Mouse (Mus musculus) limb, embryonic 12.5 days (tissue): Measurements from ENCODE around the gene Olfr1055. TPM values are rescaled to one million over a fixed set of nuclear protein-coding genes. Genes with fewer than 3 reads are reported as not detected.
"Not testable (repeated sequence)": the region's sequence is repeated elsewhere in the genome, so short reads cannot be mapped to it uniquely, and the experiment has no call there.

Experiments used
- ATAC-seq: fragments of 200-750 bp; cut with Nextera tagmentation; 2 replicates; pipeline ENCODE4 v1.8.0; 2017; ENCODE audit warnings: low read depth, moderate TSS enrichment; ENCODE audit not compliant: insufficient number of reproducible peaks, insufficient read depth, low FRiP score, low TSS enrichment
- H3K27ac ChIP-seq: fragments of 300-500 bp; sonication (generic); 2 replicates; pipeline ENCODE4 v1.5.1; 2016; ENCODE audit warnings: mild to moderate bottlenecking, moderate library complexity
- H3K27me3 ChIP-seq: fragments of 300-500 bp; sonication (generic); 2 replicates; pipeline ENCODE4 v1.6.1; 2016; ENCODE audit warnings: mild to moderate bottlenecking, moderate library complexity
- H3K36me3 ChIP-seq: fragments of 300-500 bp; sonication (generic); 2 replicates; pipeline ENCODE4 v1.6.1; 2016; ENCODE audit warnings: mild to moderate bottlenecking, moderate library complexity
- H3K4me1 ChIP-seq: fragments of 300-500 bp; sonication (generic); replicated peaks from 2 replicates; pipeline ENCODE4 v1.6.1; 2016
- H3K4me2 ChIP-seq: fragments of 300-500 bp; sonication (generic); 2 replicates; pipeline ENCODE4 v1.6.1; 2016; ENCODE audit warnings: mild to moderate bottlenecking, moderate library complexity
- H3K4me3 ChIP-seq: fragments of 300-500 bp; sonication (generic); replicated peaks from 2 replicates; pipeline ENCODE4 v1.5.1; 2016; ENCODE audit warnings: mild to moderate bottlenecking
- H3K9ac ChIP-seq: fragments of 300-500 bp; sonication (generic); replicated peaks from 2 replicates; pipeline ENCODE4 v1.6.1; 2016; ENCODE audit warnings: mild to moderate bottlenecking, moderate library complexity
- H3K9me3 ChIP-seq: fragments of 300-500 bp; sonication (generic); 2 replicates; pipeline ENCODE4 v1.6.1; 2016; ENCODE audit warnings: mild to moderate bottlenecking, moderate library complexity
- WGBS: fragments of 180-500 bp; shearing (Covaris S2); methylation state at CpG from one replicate; pipeline ENCODE4 v1.1.7; 2016; 5-methylcytosine and 5-hydroxymethylcytosine counted together
- polyA plus RNA-seq: library from polyadenylated mRNA; unstranded; fragments of >200 nt; fragmentation: Nextera tagmentation; extraction: Ambion mirVana; gene quantifications from 2 replicates; pipeline ENCODE4 v1.2.1, GENCODE M21; 2016

Olfr1055 gene
- not detected in 2 replicates for polyA plus RNA-seq

- Histone ChIP-seq H3K4me2 (no peak within 1 kb of the TSS), H3K4me1 (no peaks in the 10 kb centered on the region), H3K9me3 (no peaks in the 10 kb centered on the region), H3K27me3 (no peaks in the 10 kb centered on the region), H3K4me3 (no peak within 1 kb of the TSS), H3K36me3 (no peaks in the 10 kb centered on the region), H3K27ac (no peak within 1 kb of the TSS), H3K9ac (no peak within 1 kb of the TSS)
- ATAC-seq: no peak
- WGBS: 90% methylated on average over 5 of the region's 5 CpGs
Observed at GRCm38 (mm10) chr2:86350184-86350583, at the start of gene Olfr1055. Olfr1055 (minus strand) TSS chr2:86350284.

- Histone ChIP-seq H3K4me2 (no peak overlapping the region), H3K27ac (no peak overlapping the region), H3K4me1 (no peaks in the 10 kb centered on the region), H3K36me3 (no peaks in the 10 kb centered on the region), H3K9ac (no peak overlapping the region), H3K4me3 (no peak overlapping the region), H3K27me3 (no peaks in the 10 kb centered on the region), H3K9me3 (no peaks in the 10 kb centered on the region)
- WGBS: 93% methylated on average over 2 of the region's 2 CpGs
- no peak for ATAC-seq
Observed at GRCm38 (mm10) chr2:86395114-86395513, 45.0 kb upstream of the Olfr1055 start.

- H3K27me3 ChIP-seq, H3K4me3 ChIP-seq, H3K27ac ChIP-seq, H3K9me3 ChIP-seq, H3K9ac ChIP-seq, H3K4me1 ChIP-seq, H3K4me2 ChIP-seq, H3K36me3 ChIP-seq, ATAC-seq: not testable (repeated sequence)
Observed at GRCm38 (mm10) chr2:86388461-86388860, 38.4 kb upstream of the Olfr1055 start, which contains the start of gene Olfr1058. Olfr1058 (minus strand) TSS chr2:86388561.

GRCm38 (mm10) chr2:86378293-86378692 lies 28.2 kb upstream of the Olfr1055 start, which contains the start of gene Olfr1057:
Olfr1057 (minus strand) TSS chr2:86378393.
- ATAC-seq: no peak
- Histone ChIP-seq H3K27ac (no peak within 1 kb of the TSS), H3K4me3 (no peak within 1 kb of the TSS), H3K36me3 (no peaks in the 10 kb centered on the region), H3K9ac (no peak within 1 kb of the TSS), H3K9me3 (no peaks in the 10 kb centered on the region), H3K4me2 (no peak within 1 kb of the TSS), H3K27me3 (no peaks in the 10 kb centered on the region), H3K4me1 (no peaks in the 10 kb centered on the region)

GRCm38 (mm10) chr2:86366342-86366741 lies 16.3 kb upstream of the Olfr1055 start:
- H3K4me1 ChIP-seq, ATAC-seq, H3K4me2 ChIP-seq, H3K9ac ChIP-seq, H3K27ac ChIP-seq, H3K27me3 ChIP-seq, H3K9me3 ChIP-seq, H3K4me3 ChIP-seq, H3K36me3 ChIP-seq: not testable (repeated sequence)
- WGBS: 100% methylated on average over 1 of the region's 6 CpGs

- no peak within 1 kb of the TSS for H3K27ac ChIP-seq
- no peak within 1 kb of the TSS for H3K4me3 ChIP-seq
- H3K36me3 ChIP-seq: no peaks in the 10 kb centered on the region
- no peak within 1 kb of the TSS for H3K9ac ChIP-seq
- no peaks in the 10 kb centered on the region for H3K27me3 ChIP-seq
- ATAC-seq: no peak
- H3K9me3 ChIP-seq: no peaks in the 10 kb centered on the region
- H3K4me1 ChIP-seq: no peaks in the 10 kb centered on the region
- H3K4me2 ChIP-seq: no peak within 1 kb of the TSS
Observed at GRCm38 (mm10) chr2:86362369-86362768, 12.3 kb upstream of the Olfr1055 start, which contains the start of gene Olfr1056. Olfr1056 (minus strand) TSS chr2:86362469.

- H3K36me3 ChIP-seq, H3K9ac ChIP-seq, H3K27me3 ChIP-seq, H3K4me1 ChIP-seq, H3K4me3 ChIP-seq, H3K27ac ChIP-seq, ATAC-seq, H3K9me3 ChIP-seq, H3K4me2 ChIP-seq: not testable (repeated sequence)
- WGBS: 100% methylated on average over 1 of the region's 1 CpGs
Observed at GRCm38 (mm10) chr2:86351751-86352150, 1.7 kb upstream of the Olfr1055 start.

- ATAC-seq: no peak
- H3K9me3 ChIP-seq: no peaks in the 10 kb centered on the region
- H3K4me2 ChIP-seq: no peak within 1 kb of the TSS
- H3K9ac ChIP-seq: no peak within 1 kb of the TSS
- no peaks in the 10 kb centered on the region for H3K27me3 ChIP-seq
- no peaks in the 10 kb centered on the region for H3K36me3 ChIP-seq
- H3K4me3 ChIP-seq: no peak within 1 kb of the TSS
- WGBS: 92% methylated on average over 3 of the region's 3 CpGs
- no peaks in the 10 kb centered on the region for H3K4me1 ChIP-seq
- H3K27ac ChIP-seq: no peak within 1 kb of the TSS
Observed at GRCm38 (mm10) chr2:86335333-86335732, 14.8 kb downstream of the Olfr1055 start, which contains the start of gene Olfr1054. Olfr1054 (minus strand) TSS chr2:86335433.

GRCm38 (mm10) chr2:86315184-86315583 lies 34.9 kb downstream of the Olfr1055 start, which contains the start of gene Olfr1053:
Olfr1053 (minus strand) TSS chr2:86315284.
- Histone ChIP-seq H3K4me2 (no peak within 1 kb of the TSS), H3K27me3 (no peaks in the 10 kb centered on the region), H3K9me3 (no peaks in the 10 kb centered on the region), H3K4me3 (no peak within 1 kb of the TSS), H3K36me3 (no peaks in the 10 kb centered on the region), H3K4me1 (no peaks in the 10 kb centered on the region), H3K9ac (no peak within 1 kb of the TSS), H3K27ac (no peak within 1 kb of the TSS)
- 63% methylated on average over 3 of the region's 3 CpGs for WGBS
- ATAC-seq: no peak

Other genes with a start within 250 kb of the Olfr1055 start
- not detected in 2 replicates for gene Olfr1039, start 214.4 kb downstream of the Olfr1055 start, polyA plus RNA-seq
- not detected in 2 replicates for gene Olfr1040, start 203.6 kb downstream of the Olfr1055 start, polyA plus RNA-seq
- not detected in 2 replicates for gene Olfr1042, start 188.4 kb downstream of the Olfr1055 start, polyA plus RNA-seq
- gene Olfr1043, start 182.8 kb downstream of the Olfr1055 start, polyA plus RNA-seq: not detected in 2 replicates
- gene Olfr1044, start 172.5 kb downstream of the Olfr1055 start, polyA plus RNA-seq: not detected in 2 replicates
- not detected in 2 replicates for gene Olfr52, start 164.6 kb downstream of the Olfr1055 start, polyA plus RNA-seq
- not detected in 2 replicates for gene Olfr1045, start 147.3 kb downstream of the Olfr1055 start, polyA plus RNA-seq
- not detected in 2 replicates for gene Olfr1046, start 131.0 kb downstream of the Olfr1055 start, polyA plus RNA-seq
- gene Olfr1047, start 118.9 kb downstream of the Olfr1055 start, polyA plus RNA-seq: not detected in 2 replicates
- gene Olfr1048, start 110.0 kb downstream of the Olfr1055 start, polyA plus RNA-seq: not detected in 2 replicates
- gene Olfr1049, start 92.0 kb downstream of the Olfr1055 start, polyA plus RNA-seq: not detected in 2 replicates
- not detected in 2 replicates for gene Olfr1051, start 71.2 kb downstream of the Olfr1055 start, polyA plus RNA-seq
- gene Olfr1052, start 57.8 kb downstream of the Olfr1055 start, polyA plus RNA-seq: not detected in 2 replicates
- not detected in 2 replicates for gene Olfr1053, start 35.0 kb downstream of the Olfr1055 start, polyA plus RNA-seq
- not detected in 2 replicates for gene Olfr1054, start 14.9 kb downstream of the Olfr1055 start, polyA plus RNA-seq
- not detected in 2 replicates for gene Olfr1056, start 12.2 kb upstream of the Olfr1055 start, polyA plus RNA-seq
- gene Olfr1057, start 28.1 kb upstream of the Olfr1055 start, polyA plus RNA-seq: not detected in 2 replicates
- gene Olfr1058, start 38.3 kb upstream of the Olfr1055 start, polyA plus RNA-seq: not detected in 2 replicates
- not detected in 2 replicates for gene Olfr1061, start 63.8 kb upstream of the Olfr1055 start, polyA plus RNA-seq
- gene Olfr1062, start 76.5 kb upstream of the Olfr1055 start, polyA plus RNA-seq: not detected in 2 replicates
- gene Olfr1065, start 100.3 kb upstream of the Olfr1055 start, polyA plus RNA-seq: not detected in 2 replicates
- not detected in 2 replicates for gene Olfr1066, start 106.0 kb upstream of the Olfr1055 start, polyA plus RNA-seq
- gene Olfr228, start 137.1 kb upstream of the Olfr1055 start, polyA plus RNA-seq: not detected in 2 replicates
- gene Olfr1076, start 158.2 kb upstream of the Olfr1055 start, polyA plus RNA-seq: not detected in 2 replicates
- gene Olfr1079, start 192.2 kb upstream of the Olfr1055 start, polyA plus RNA-seq: not detected in 2 replicates
- gene Olfr1080, start 208.0 kb upstream of the Olfr1055 start, polyA plus RNA-seq: not detected in 2 replicates
- not detected in 2 replicates for gene Olfr1082, start 248.7 kb upstream of the Olfr1055 start, polyA plus RNA-seq